Mouse (Mus musculus) hindbrain, postnatal 0 days (tissue): Measurements from ENCODE around the gene Olfr458. TPM values are rescaled to one million over a fixed set of nuclear protein-coding genes. Genes with fewer than 3 reads are reported as not detected.

Experiments used
- ATAC-seq: fragments of 200-750 bp; cut with Nextera tagmentation; 2 replicates; pipeline ENCODE4 v1.8.0; 2017; ENCODE audit warnings: mild to moderate bottlenecking, moderate TSS enrichment, moderate library complexity
- DNase-seq: peaks from one replicate; pipeline ENCODE4 v3.0.0-alpha.2; 2015; ENCODE audit warnings: low spot score
- H3K27ac ChIP-seq: fragments of 300-500 bp; sonication (generic); 2 replicates; pipeline ENCODE4 v1.5.1; 2014; ENCODE audit warnings: mild to moderate bottlenecking
- H3K27me3 ChIP-seq: fragments of 300-500 bp; sonication (generic); 2 replicates; pipeline ENCODE4 v1.6.1; 2014; ENCODE audit warnings: low read length, mixed read lengths; ENCODE audit not compliant: insufficient read depth
- H3K36me3 ChIP-seq: fragments of 300-500 bp; sonication (generic); 2 replicates; pipeline ENCODE4 v1.6.1; 2014; ENCODE audit warnings: low read length, mixed read lengths; ENCODE audit not compliant: insufficient read depth
- H3K4me1 ChIP-seq: fragments of 300-500 bp; sonication (generic); 2 replicates; pipeline ENCODE4 v1.6.1; 2014; ENCODE audit warnings: antibody characterized with exemption, low read length, mixed read lengths; ENCODE audit not compliant: insufficient read depth
- H3K4me2 ChIP-seq: fragments of 300-500 bp; sonication (generic); 2 replicates; pipeline ENCODE4 v1.6.1; 2014; ENCODE audit warnings: low read depth, mild to moderate bottlenecking, low read length, moderate library complexity, mixed read lengths
- H3K4me3 ChIP-seq: fragments of 300-500 bp; sonication (generic); 2 replicates; pipeline ENCODE4 v1.5.1; 2014; ENCODE audit warnings: low read length
- H3K9ac ChIP-seq: fragments of 300-500 bp; sonication (generic); replicated peaks from 2 replicates; pipeline ENCODE4 v1.6.1; 2014; ENCODE audit warnings: mild to moderate bottlenecking, low read length, moderate library complexity, mixed read lengths
- H3K9me3 ChIP-seq: fragments of 300-500 bp; sonication (generic); 2 replicates; pipeline ENCODE4 v1.6.1; 2016; ENCODE audit warnings: low read length, mixed read lengths
- CTCF ChIP-seq: IDR thresholded peaks from 2 replicates; pipeline ENCODE4 v1.5.1; 2016; ENCODE audit warnings: antibody characterized with exemption, control low read depth, low read depth
- WGBS: fragments of 180-500 bp; shearing (Covaris S2); extraction: QIAGEN DNeasy Blood & Tissue Kit; methylation state at CpG from one replicate; pipeline ENCODE4 v1.1.7; 2014; 5-methylcytosine and 5-hydroxymethylcytosine counted together
- polyA plus RNA-seq: library from polyadenylated mRNA; unstranded; fragments of >200 nt; fragmentation: Nextera tagmentation; extraction: Ambion mirVana; gene quantifications from 2 replicates; pipeline ENCODE4 v1.2.1, GENCODE M21; 2015
- total RNA-seq: library from RNA; depleted of rRNA; stranded (reverse); fragments of >200 nt; gene quantifications from 2 replicates; pipeline ENCODE4 v1.2.3, GENCODE M21; 2014; rRNA removed

Gene Olfr458
- total RNA-seq (not detected in 2 replicates), polyA plus RNA-seq (not detected in 2 replicates)

- ATAC-seq: no peak
- WGBS: 88% methylated on average over 1 of the region's 1 CpGs
- Histone ChIP-seq H3K4me1 (no peaks in the 10 kb centered on the region), H3K36me3 (no peaks in the 10 kb centered on the region), H3K4me3 (no peak within 1 kb of the TSS), H3K27ac (no peak within 1 kb of the TSS), H3K27me3 (no peaks in the 10 kb centered on the region), H3K9ac (no peak within 1 kb of the TSS), H3K4me2 (no peak within 1 kb of the TSS), H3K9me3 (no peaks in the 10 kb centered on the region)
- no peak for DNase-seq
- no peak for TF ChIP-seq CTCF
Measured at GRCm38 (mm10) chr6:42465096-42465495, at the start of gene Olfr458. TSS of gene Olfr458 (minus strand) at chr6:42465196.

DNA sequence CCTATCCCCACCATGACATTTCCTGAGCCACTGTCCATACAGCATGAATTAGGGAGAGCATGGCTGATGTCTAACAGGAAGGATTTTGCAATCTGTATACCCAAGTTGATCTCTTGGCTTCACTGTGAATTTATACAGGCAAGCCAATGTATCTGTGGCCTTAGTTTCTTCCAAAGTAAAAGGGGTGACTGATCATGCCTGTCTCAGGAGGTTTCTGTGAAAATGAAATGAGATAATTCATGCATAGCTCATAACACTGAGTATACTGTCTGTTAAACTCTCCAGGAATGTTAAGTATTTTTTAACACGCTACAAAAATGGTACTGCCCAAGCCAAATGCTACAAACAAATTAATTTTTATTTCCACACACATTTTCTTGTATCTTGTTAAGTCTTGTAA lies 48.5 kb upstream of the Olfr458 start:
- H3K9me3 ChIP-seq: no peaks in the 10 kb centered on the region
- H3K36me3 ChIP-seq: no peaks in the 10 kb centered on the region

DNA sequence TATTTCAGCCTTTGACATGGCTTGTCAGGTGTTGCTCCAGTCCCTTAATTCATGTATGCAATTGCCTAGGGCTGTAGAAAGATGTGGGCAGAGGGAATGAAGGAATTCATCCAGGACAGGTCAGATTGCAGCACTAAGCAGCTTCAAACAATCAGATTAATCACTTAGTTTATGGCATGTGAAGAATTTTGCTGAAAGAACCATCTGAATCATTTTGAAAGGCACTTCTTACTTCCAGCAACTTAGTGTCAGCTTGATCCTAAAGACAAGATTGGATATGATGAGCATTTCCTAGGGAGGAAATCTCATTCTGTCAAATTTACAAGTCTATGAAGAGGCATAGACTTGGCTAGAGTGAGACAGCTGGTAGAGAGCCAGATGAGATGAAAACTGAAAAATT lies 44.3 kb upstream of the Olfr458 start:
- Histone ChIP-seq H3K36me3 (no peaks in the 10 kb centered on the region), H3K27me3 (no peaks in the 10 kb centered on the region), H3K27ac (no peak overlapping the region), H3K9me3 (no peaks in the 10 kb centered on the region), H3K9ac (no peak overlapping the region), H3K4me1 (no peaks in the 10 kb centered on the region), H3K4me3 (no peak overlapping the region), H3K4me2 (no peak overlapping the region)
- no peak for ATAC-seq
- no peak for DNase-seq
- TF ChIP-seq CTCF: no peak

More for the DNA sequence above, 48.5 kb upstream of the Olfr458 start:
- 87% methylated on average over 1 of the region's 1 CpGs for WGBS
- Histone ChIP-seq H3K4me1 (no peaks in the 10 kb centered on the region), H3K4me2 (no peak overlapping the region), H3K27ac (no peak overlapping the region), H3K4me3 (no peak overlapping the region), H3K9ac (no peak overlapping the region), H3K27me3 (no peaks in the 10 kb centered on the region)
- no peak for DNase-seq
- no peak for TF ChIP-seq CTCF
- ATAC-seq: no peak

- H3K9me3 ChIP-seq: no peaks in the 10 kb centered on the region
- ATAC-seq: no peak
- WGBS: 57% methylated on average over 2 of the region's 2 CpGs
- H3K27me3 ChIP-seq: no peaks in the 10 kb centered on the region
- H3K27ac ChIP-seq: no peak overlapping the region
- H3K4me1 ChIP-seq: no peaks in the 10 kb centered on the region
- H3K36me3 ChIP-seq: no peaks in the 10 kb centered on the region
- H3K4me3 ChIP-seq: no peak overlapping the region
- no peak overlapping the region for H3K4me2 ChIP-seq
- no peak overlapping the region for H3K9ac ChIP-seq
- peak; percentile 3 for DNase-seq
- no peak for TF ChIP-seq CTCF
Measured at GRCm38 (mm10) chr6:42503478-42503877, 38.5 kb upstream of the Olfr458 start.

- ATAC-seq (no peak), DNase-seq (no peak)
- no peak overlapping the region for H3K9ac ChIP-seq
- H3K36me3 ChIP-seq: no peaks in the 10 kb centered on the region
- no peak overlapping the region for H3K4me2 ChIP-seq
- no peak overlapping the region for H3K27ac ChIP-seq
- H3K4me1 ChIP-seq: no peaks in the 10 kb centered on the region
- H3K27me3 ChIP-seq: no peaks in the 10 kb centered on the region
- WGBS: 78% methylated on average over 1 of the region's 1 CpGs
- TF ChIP-seq CTCF: no peak
- no peaks in the 10 kb centered on the region for H3K9me3 ChIP-seq
- no peak overlapping the region for H3K4me3 ChIP-seq
Measured at GRCm38 (mm10) chr6:42489731-42490130, 24.7 kb upstream of the Olfr458 start.

DNA sequence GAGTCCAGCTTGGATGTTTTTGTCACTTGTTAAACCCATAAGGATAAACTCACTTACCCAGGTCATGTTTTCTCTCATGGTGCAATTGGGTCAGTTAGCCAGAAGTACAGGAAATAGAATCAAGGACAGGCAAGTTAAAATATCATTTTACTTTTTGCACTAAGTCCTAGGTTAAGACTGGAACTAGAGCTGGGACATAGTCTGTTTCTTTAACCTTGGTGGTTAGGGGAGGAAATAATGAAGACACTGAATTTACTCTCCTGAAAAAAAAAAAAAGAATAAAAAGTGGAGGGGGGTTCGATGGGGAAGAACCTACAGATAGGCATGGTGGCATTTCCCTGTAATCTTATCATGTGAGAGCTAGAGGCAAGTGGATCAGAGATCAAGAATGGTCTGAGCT lies 22.1 kb upstream of the Olfr458 start, which contains the start of gene Olfr456:
Gene Olfr456 (minus strand): TSS at position 101 of the 400 bp plus-strand sequence.
- 84% methylated on average over 1 of the region's 1 CpGs for WGBS
- Histone ChIP-seq H3K27ac (no peak within 1 kb of the TSS), H3K27me3 (no peaks in the 10 kb centered on the region), H3K9me3 (no peaks in the 10 kb centered on the region), H3K9ac (no peak within 1 kb of the TSS), H3K36me3 (no peaks in the 10 kb centered on the region), H3K4me2 (no peak within 1 kb of the TSS), H3K4me3 (no peak within 1 kb of the TSS), H3K4me1 (no peaks in the 10 kb centered on the region)
- ATAC-seq: no peak
- no peak for TF ChIP-seq CTCF
- DNase-seq: no peak

GRCm38 (mm10) chr6:42484633-42485032 lies 19.6 kb upstream of the Olfr458 start:
- H3K9ac ChIP-seq: no peak overlapping the region
- no peaks in the 10 kb centered on the region for H3K36me3 ChIP-seq
- H3K4me1 ChIP-seq: no peaks in the 10 kb centered on the region
- no peaks in the 10 kb centered on the region for H3K27me3 ChIP-seq
- no peak for TF ChIP-seq CTCF
- H3K4me2 ChIP-seq: no peak overlapping the region
- H3K27ac ChIP-seq: no peak overlapping the region
- H3K9me3 ChIP-seq: no peaks in the 10 kb centered on the region
- DNase-seq: no peak
- no peak overlapping the region for H3K4me3 ChIP-seq
- no peak for ATAC-seq
